Mouse (Mus musculus) intestine, embryonic 16.5 days (tissue): Measurements from ENCODE around the gene Pik3c2g. TPM values are rescaled to one million over a fixed set of nuclear protein-coding genes. Genes with fewer than 3 reads are reported as not detected.

ENCODE experiments used
- polyA plus RNA-seq: library from polyadenylated mRNA; unstranded; fragments of >200 nt; fragmentation: Nextera tagmentation; extraction: Ambion mirVana; gene quantifications from 2 replicates; pipeline ENCODE4 v1.2.1, GENCODE M21; 2015

Pik3c2g gene
- polyA plus RNA-seq, 1 experiment from 2014 or later, result 0.94 TPM

Other genes starting within 250 kb of the Pik3c2g start
- gene Rergl, start 85.2 kb upstream of the Pik3c2g start, polyA plus RNA-seq, result 0.37 and 0.58 TPM in 2 replicates